Mouse (Mus musculus) ES-Bruce4 (cell line): ENCODE results near the gene Syt2.

Experiments
- CTCF ChIP-seq: IDR thresholded peaks from one replicate; pipeline ENCODE4 v1.8.1; 2011; ENCODE audit warnings: low read depth, low read length
- EP300 ChIP-seq: IDR thresholded peaks from 2 replicates; pipeline ENCODE4 v1.6.1; 2011; ENCODE audit warnings: low read depth, low read length; ENCODE audit not compliant: insufficient read depth

DNA sequence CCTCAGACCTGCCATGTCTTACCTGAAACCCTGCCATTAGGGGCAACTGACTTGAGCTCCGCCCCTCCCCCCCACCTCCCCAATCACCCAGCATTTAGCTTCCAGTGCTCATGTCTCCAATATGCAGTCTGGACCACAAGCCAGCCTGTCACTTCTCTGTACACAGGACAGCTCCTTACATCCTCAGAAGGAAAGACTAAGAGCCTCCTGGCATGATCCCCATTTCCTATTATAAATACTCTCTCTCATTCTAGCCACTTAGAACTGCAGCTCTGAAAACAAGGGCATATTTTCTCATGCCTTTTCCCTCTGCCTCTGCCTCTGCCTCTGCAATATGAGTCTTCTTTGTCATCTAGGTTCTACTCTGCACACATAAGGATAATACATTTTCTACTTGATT lies 149.6 kb downstream of the Syt2 start:
- no peak for TF ChIP-seq CTCF
- no peak for TF ChIP-seq EP300
